Mouse (Mus musculus) midbrain, postnatal 0 days (tissue): Measurements from ENCODE around the gene Naa50. TPM values are rescaled to one million over a fixed set of nuclear protein-coding genes. Genes with fewer than 3 reads are reported as not detected.

Experiments
- ATAC-seq: fragments of 200-750 bp; cut with Nextera tagmentation; 2 replicates; pipeline ENCODE4 v1.8.0; 2017; ENCODE audit warnings: moderate number of reproducible peaks, mild to moderate bottlenecking, moderate TSS enrichment, moderate library complexity; ENCODE audit not compliant: low FRiP score
- DNase-seq: peaks from one replicate; pipeline ENCODE4 v3.0.0-alpha.2; 2015; ENCODE audit warnings: low spot score
- H3K27ac ChIP-seq: fragments of 300-500 bp; sonication (generic); 2 replicates; pipeline ENCODE4 v1.5.1; 2014; ENCODE audit warnings: low read depth, mild to moderate bottlenecking, low read length, mixed read lengths
- H3K27me3 ChIP-seq: fragments of 300-500 bp; sonication (generic); 2 replicates; pipeline ENCODE4 v1.6.1; 2014; ENCODE audit warnings: low read length, control low read depth, mixed read lengths; ENCODE audit not compliant: insufficient read depth
- H3K36me3 ChIP-seq: fragments of 300-500 bp; sonication (generic); 2 replicates; pipeline ENCODE4 v1.6.1; 2014; ENCODE audit warnings: low read length, control low read depth, mixed read lengths; ENCODE audit not compliant: insufficient read depth
- H3K4me1 ChIP-seq: fragments of 300-500 bp; sonication (generic); 2 replicates; pipeline ENCODE4 v1.6.1; 2014; ENCODE audit warnings: mild to moderate bottlenecking, control low read depth, antibody characterized with exemption, low read length, mixed read lengths; ENCODE audit not compliant: insufficient read depth
- H3K4me2 ChIP-seq: fragments of 300-500 bp; sonication (generic); 2 replicates; pipeline ENCODE4 v1.6.1; 2014; ENCODE audit warnings: low read depth, mild to moderate bottlenecking, low read length, mixed read lengths; ENCODE audit not compliant: poor library complexity, severe bottlenecking
- H3K4me3 ChIP-seq: fragments of 300-500 bp; sonication (generic); 2 replicates; pipeline ENCODE4 v1.5.1; 2014; ENCODE audit warnings: low read depth, mild to moderate bottlenecking, low read length, moderate library complexity
- H3K9ac ChIP-seq: fragments of 300-500 bp; sonication (generic); replicated peaks from 2 replicates; pipeline ENCODE4 v1.6.1; 2014; ENCODE audit warnings: mild to moderate bottlenecking, low read length, moderate library complexity, mixed read lengths; ENCODE audit not compliant: poor library complexity, severe bottlenecking
- H3K9me3 ChIP-seq: fragments of 300-500 bp; sonication (generic); 2 replicates; pipeline ENCODE4 v1.6.1; 2016; ENCODE audit warnings: low read length, control low read depth
- CTCF ChIP-seq: IDR thresholded peaks from 2 replicates; pipeline ENCODE4 v1.5.1; 2016; ENCODE audit warnings: antibody characterized with exemption, mild to moderate bottlenecking
- WGBS: fragments of 180-500 bp; shearing (Covaris S2); extraction: QIAGEN DNeasy Blood & Tissue Kit; methylation state at CpG from one replicate; pipeline ENCODE4 v1.1.7; 2014; 5-methylcytosine and 5-hydroxymethylcytosine counted together
- polyA plus RNA-seq: library from polyadenylated mRNA; unstranded; fragments of >200 nt; fragmentation: Nextera tagmentation; extraction: Ambion mirVana; gene quantifications from 2 replicates; pipeline ENCODE4 v1.2.1, GENCODE M21; 2015
- total RNA-seq: library from RNA; depleted of rRNA; stranded (reverse); fragments of >200 nt; gene quantifications from 2 replicates; pipeline ENCODE4 v1.2.3, GENCODE M21; 2014; rRNA removed

The Naa50 gene
- total and polyA plus RNA-seq, 2 experiments from 2014 or later, result 15.3 to 50.4 TPM

DNA sequence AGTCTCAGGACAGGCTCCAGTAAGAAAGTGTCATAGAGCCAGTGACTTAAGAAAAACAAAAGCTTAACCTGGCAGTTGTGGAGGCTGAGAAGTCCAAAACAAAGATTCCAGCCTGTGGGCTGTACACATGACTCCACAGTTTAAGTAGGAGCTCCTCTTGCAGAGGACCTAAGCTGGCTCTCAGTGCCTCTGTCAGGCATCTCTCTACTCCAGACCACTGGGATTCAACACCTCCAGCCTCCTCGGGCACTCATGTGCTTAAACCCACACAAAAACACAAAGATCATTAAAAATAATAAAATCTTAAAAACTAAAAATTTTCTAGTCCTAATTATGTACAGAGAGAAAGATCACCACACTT is 71.4 kb downstream of the Naa50 start:
- H3K4me1 ChIP-seq, result no peaks in the 10 kb centered on the region
- H3K27me3 ChIP-seq, result no peaks in the 10 kb centered on the region
- ATAC-seq, result no peak
- H3K4me2 ChIP-seq, result no peak overlapping the region
- WGBS, result 93% methylated on average over 1 of the region's 1 CpGs
- H3K9ac ChIP-seq, result no peak overlapping the region
- H3K27ac ChIP-seq, result no peak overlapping the region
- no peaks in the 10 kb centered on the region for H3K9me3 ChIP-seq
- no peak for DNase-seq
- H3K4me3 ChIP-seq, result no peak overlapping the region
- H3K36me3 ChIP-seq, result peaks cover 48% of the 10 kb centered on the region
- no peak for TF ChIP-seq CTCF

- Histone ChIP-seq H3K36me3 (peaks cover 53% of the 10 kb centered on the region), H3K4me2 (no peak overlapping the region), H3K4me3 (no peak overlapping the region), H3K9ac (no peak overlapping the region), H3K27ac (no peak overlapping the region), H3K9me3 (no peaks in the 10 kb centered on the region), H3K4me1 (no peaks in the 10 kb centered on the region), H3K27me3 (no peaks in the 10 kb centered on the region)
- no peak for TF ChIP-seq CTCF
- WGBS, result 93% methylated on average over 7 of the region's 7 CpGs
- ATAC-seq (no peak), DNase-seq (no peak)
These were observed 73.1 kb downstream of the Naa50 start for GRCm38 (mm10) chr16:44212703-44213102.

Other genes with a start within 250 kb of the Naa50 start
- gene Qtrt2, start 213.0 kb upstream of the Naa50 start, total RNA-seq, result 28.8 and 34.5 TPM in 2 replicates
- 10.3 TPM in 2 replicates for gene Qtrt2, start 213.0 kb upstream of the Naa50 start, polyA plus RNA-seq
- 7.6 and 8.5 TPM in 2 replicates for gene Zdhhc23, start 160.0 kb upstream of the Naa50 start, total RNA-seq
- 2.6 and 2.9 TPM in 2 replicates for gene Zdhhc23, start 160.0 kb upstream of the Naa50 start, polyA plus RNA-seq
- gene Gramd1c, start 76.5 kb upstream of the Naa50 start, total RNA-seq, result 2.3 and 14.3 TPM in 2 replicates
- gene Gramd1c, start 76.5 kb upstream of the Naa50 start, polyA plus RNA-seq, result 1.9 and 2.5 TPM in 2 replicates
- 193 and 218 TPM in 2 replicates for gene Atp6v1a, start 125 bp upstream of the Naa50 start, total RNA-seq
- 194 and 204 TPM in 2 replicates for gene Atp6v1a, start 125 bp upstream of the Naa50 start, polyA plus RNA-seq
- 12.0 and 14.1 TPM in 2 replicates for gene Usf3, start 33.4 kb downstream of the Naa50 start, total RNA-seq
- 1.4 and 1.5 TPM in 2 replicates for gene Usf3, start 33.4 kb downstream of the Naa50 start, polyA plus RNA-seq
- gene Sidt1, start 193.4 kb downstream of the Naa50 start, total RNA-seq, result 30.4 and 35.8 TPM in 2 replicates
- 18.6 and 19.7 TPM in 2 replicates for gene Sidt1, start 193.4 kb downstream of the Naa50 start, polyA plus RNA-seq
- 14.0 and 16.4 TPM in 2 replicates for gene Spice1, start 207.3 kb downstream of the Naa50 start, total RNA-seq
- 9.1 and 10.9 TPM in 2 replicates for gene Spice1, start 207.3 kb downstream of the Naa50 start, polyA plus RNA-seq